Mouse (Mus musculus) heart, postnatal 14 days (tissue): ENCODE measurements around the gene Cdk14. TPM values are rescaled to one million over a fixed set of nuclear protein-coding genes. Genes with fewer than 3 reads are reported as not detected.

Source experiments
- DNase-seq, 2 experiments: peaks; one replicate each; pipeline ENCODE4 v3.0.0; 2021 to 2022
- intact Hi-C: fragments of 180-260 bp; cut with DNase I; formaldehyde crosslinking; loops from one replicate; pipeline ENCODE4 v1.15.1; 2025
- total RNA-seq, 2 experiments: library from RNA; stranded (reverse); gene quantifications; 2 replicates each; pipeline ENCODE4 v1.2.3; 2021

The Cdk14 gene
- total RNA-seq, 2 experiments from 2014 or later, result 13.4 to 14.6 TPM

DNA sequence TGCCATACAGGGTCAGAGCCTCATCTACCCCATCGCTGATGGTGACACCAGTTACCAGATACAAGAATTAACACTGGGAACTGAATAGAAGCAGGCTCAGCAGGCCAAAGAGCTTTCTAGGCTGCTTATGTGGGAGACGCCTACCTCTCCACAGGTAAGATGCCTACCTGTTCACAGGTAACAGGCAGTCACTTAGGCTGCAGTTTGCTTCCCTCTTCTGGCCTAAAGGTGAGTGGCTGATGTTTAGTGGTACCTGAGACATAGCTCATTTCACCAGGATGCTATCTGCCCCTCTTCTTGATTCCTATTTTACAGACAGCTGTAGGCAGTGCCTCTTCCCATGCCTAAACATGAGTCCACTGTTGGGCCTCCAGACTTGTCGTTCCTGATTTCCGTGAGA is 595.0 kb downstream of the Cdk14 start:
- intact Hi-C loops, result no loop called here
- no peak for DNase-seq

DNA sequence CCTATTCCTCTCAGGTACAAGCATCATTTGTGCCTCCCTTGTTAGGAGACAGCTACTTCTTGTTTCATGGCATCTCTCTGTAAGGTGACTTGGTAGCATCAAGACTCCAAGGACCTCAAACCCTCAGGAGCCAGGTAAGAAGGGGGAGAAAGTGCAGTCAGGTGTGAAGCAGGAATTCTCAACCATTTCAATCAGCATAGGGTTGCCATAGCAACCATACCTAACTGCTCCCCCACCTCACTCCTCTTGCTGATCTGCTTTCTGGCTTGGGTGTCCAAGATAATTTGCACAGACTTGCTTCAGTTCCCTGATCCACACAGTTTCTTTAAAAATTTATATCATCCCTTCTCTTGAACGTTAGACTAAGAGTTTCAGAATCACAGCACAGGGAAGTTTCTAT is 595.9 kb downstream of the Cdk14 start:
- no peak for DNase-seq
- intact Hi-C loops, result no loop called here

DNA sequence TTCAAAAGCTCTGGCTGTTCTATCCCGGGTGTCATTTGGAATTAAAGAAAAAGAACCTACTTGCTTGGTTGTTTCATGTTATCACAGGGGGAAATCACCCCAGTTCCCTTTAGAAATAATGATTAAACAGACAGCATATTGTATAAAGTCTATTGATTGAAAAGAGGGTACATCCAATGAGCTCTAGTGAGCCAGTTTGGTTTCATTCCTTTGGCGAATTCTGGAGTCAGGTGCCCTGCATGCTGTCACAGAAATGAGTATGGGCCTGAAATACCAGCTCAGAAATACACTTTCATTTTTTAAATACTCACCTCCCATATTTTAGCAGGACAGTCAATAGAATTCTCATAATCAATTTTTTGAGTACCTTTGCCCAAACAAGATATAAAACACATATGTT is 598.1 kb downstream of the Cdk14 start:
- intact Hi-C loops, result no loop called here
- no peak for DNase-seq

DNA sequence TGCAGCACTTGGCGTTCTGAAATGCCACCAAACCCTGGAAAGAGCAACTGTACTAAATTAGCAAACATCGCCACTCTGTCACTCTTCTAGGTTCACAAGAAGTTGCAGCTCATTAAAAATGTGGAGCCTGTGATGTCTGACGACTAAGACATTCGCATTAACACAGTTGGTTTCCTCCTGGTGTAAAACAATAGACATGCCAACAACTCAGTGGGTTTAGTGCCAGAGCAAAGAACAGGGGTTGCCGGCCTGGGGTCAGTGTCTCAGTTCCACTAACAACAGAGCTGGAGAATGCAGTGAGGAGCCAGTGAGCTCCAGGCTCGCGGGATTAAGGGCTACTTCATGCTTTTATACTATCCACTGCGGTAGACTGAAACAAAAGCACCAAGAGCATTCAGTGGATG is 598.7 kb downstream of the Cdk14 start:
- DNase-seq, result no peak

DNA sequence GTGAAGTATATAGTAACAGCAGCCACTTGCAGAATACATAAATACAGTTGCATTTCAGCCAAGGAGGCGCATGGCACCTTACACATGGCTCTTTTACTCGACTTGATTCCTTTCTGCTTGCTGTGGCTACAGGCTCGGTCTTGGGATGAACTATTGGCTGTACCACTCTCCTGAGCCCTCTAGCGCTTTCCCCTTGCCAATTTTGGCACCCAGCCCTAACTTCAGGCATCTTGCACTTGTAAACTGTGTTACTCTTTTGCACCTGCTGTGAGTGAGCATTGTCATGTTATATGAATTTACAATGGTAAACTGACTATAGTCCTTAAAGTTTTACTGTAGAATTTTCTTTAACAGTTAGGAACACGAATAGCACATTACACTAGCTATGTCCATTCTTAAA is 603.1 kb downstream of the Cdk14 start:
- no peak for DNase-seq

More for the DNA sequence above, 598.7 kb downstream of the Cdk14 start:
- intact Hi-C loops, result no loop called here

DNA sequence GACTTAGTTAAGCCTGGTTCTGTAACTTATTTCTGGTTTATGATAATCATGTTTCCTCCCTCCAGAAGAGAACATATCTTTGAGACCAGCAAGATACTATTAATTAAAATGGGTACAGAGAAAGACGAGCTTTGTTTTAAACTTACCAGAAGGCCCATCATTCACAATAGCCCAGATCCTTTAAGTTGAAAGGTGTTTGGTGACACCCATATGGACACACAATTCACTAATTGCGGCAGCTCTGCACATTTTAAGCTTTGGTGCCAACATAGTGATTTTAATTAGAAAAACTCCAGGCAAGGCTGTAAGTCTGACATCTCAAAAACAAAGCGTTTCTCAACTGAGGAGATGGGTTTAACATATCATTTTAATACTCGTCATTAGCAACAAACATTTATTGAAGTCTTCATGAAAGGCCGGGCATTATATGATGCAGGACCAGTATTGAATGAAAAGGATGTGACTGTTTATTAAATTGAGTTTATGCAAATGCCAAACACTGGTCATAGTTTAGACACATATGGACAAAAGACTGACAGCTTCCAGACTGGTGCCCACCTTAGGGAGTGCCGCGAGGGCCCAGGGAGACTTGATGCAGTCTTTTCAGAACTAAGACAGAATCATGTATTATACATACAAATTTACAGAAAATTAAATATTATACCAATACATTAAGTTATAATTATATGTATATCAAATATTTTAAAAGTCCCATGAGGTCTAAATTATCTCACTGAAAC is 605.5 kb downstream of the Cdk14 start:
- intact Hi-C loops, result no loop called here
- DNase-seq, result no peak

More for the DNA sequence above, 603.1 kb downstream of the Cdk14 start:
- intact Hi-C loops, result no loop called here

DNA sequence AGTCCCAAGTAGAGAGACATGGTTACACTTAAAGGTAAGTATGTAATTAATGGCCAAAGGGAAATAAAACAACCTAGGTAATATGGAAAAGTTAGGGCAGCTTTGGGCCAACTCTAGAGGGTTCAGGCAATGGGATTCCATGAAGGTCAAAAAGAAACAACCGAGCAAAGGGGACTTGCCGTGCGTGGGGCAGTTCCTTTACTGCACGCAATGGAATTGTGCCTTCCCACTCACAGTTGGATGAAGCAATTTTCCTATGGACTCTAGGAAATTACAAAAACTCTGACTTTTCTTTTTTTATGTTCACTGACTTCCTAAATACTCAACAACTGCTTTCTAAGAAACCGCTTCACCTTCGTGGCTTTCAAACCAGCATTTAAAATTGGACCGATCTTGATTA is 606.8 kb downstream of the Cdk14 start:
- no peak for DNase-seq
- intact Hi-C loops, result no loop called here

DNA sequence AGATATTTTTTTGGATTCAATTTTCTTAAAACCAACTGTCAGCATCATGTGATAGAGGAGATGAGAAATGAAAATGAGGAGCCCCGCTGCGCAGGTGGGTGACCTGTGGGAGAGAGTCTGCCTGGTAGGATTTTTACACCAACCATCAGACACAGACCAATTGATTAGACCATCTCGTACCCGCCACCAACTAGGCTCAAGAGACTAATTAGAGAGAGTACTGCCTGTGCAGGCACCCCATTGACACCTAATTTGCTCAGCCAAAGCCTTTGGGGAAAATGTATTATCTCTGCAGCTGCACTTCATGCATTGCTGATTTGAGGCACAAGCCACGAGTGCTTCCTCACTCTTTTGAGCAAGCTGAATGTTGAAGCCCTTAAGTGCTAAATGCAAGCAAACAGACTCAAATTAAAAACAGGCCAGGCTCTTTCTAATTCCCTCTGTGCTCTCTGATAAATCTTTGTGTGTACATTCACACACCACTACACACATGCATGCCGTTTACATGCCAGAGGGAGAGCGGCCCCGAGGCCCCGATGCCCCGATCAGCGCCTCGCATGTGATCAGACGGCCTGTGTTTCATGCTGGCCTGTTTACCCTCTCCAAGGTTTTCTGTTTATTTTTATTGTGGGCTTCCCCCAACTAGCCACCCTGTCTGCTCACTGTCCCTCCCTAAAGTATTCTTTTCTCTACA is 607.9 kb downstream of the Cdk14 start:
- intact Hi-C loops, result no loop called here
- DNase-seq, result no peak

DNA sequence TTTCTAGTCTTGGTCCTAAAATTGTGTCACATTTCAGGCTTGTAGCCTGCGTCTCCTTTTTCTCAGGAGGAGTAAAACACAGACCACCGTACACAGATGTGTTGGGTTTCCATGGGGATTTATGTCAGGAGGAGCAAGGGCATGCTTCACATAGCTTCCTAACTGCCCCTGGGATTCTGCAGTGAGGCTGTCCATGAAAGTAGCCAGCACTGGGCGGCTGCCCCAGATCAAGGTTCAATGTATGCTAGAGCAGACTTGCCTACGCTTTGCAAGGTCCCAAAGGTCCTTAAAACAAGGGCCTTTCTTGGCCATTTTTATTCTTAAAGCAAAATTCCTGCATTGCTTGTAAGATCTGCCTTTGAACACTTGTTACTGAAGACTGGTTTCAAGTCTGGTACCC is 614.9 kb downstream of the Cdk14 start:
- DNase-seq, result no peak
- intact Hi-C loops, result no loop called here

DNA sequence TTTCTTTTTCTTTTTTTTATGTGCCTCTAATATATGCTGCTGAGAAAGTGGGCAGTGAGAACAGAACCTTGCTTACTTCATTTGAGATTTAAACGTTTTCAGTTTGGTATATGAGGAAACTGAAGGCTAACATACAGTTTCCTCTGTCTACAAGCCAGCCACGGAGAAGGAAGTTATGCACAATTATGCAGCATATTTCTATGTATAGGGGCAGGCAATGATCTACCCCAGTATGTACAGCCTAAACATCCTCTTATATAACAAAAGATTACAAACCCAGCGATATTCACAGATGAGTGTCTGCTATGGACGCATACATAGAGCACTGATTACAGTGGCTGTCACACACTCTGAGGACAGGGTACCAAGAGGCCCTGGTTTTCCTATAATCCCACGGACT is 616.4 kb downstream of the Cdk14 start:
- intact Hi-C loops, result no loop called here
- no peak for DNase-seq

DNA sequence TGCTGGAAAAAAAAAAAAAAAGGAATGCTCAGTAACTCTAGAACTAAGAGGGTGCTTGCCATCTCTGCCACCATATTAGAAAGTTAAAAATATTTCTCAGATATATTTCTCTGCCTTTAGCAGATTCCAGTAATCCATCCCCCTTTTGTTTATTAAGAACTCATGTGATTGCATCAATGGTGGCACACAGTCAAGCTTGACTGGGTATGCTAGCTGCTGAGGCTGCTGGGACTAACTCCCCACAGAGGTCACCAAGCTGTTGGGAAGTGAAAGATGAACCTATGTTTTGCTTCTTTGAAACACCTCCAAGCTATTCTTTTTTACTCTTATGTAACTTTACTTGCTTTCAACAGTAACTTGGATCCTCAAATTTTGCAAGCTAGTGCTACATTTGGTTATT is 618.1 kb downstream of the Cdk14 start:
- intact Hi-C loops, result no loop called here
- DNase-seq, result no peak

DNA sequence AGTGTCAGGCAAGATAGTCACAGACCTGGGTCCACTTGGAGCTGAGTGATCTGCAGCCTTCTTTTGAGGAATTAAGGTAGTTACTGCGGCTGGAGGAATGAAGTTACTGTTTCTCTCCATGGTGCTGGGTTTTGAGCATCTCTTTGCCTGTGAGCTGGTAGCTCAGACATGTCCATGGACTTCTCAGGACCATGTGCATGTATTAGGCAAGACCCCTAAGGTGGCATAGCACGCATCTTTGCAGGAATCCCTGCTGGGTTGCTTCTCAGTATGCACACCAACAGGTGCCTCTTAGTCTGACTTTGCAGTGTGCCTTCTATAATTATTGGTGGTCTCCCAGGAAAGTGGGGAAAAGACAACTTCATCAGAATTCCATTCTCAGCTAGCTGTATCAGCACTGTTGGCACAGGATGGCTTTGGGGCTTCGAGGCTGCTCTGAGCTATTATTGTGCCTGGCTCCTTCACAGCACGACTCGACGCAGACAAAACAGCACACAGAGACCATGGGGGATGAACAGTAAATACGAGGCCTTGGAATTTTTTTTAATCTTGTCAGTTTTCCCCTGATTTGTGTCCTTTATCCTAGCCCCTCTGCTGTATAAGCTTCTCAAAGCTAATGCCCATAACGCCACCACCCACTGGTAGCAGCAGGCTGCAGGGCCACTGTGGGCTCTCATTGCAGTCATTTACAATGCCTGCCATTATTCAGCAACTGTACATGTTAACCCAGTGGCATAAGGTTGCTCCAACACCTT is 618.8 kb downstream of the Cdk14 start:
- intact Hi-C loops, result no loop called here
- DNase-seq, result no peak

DNA sequence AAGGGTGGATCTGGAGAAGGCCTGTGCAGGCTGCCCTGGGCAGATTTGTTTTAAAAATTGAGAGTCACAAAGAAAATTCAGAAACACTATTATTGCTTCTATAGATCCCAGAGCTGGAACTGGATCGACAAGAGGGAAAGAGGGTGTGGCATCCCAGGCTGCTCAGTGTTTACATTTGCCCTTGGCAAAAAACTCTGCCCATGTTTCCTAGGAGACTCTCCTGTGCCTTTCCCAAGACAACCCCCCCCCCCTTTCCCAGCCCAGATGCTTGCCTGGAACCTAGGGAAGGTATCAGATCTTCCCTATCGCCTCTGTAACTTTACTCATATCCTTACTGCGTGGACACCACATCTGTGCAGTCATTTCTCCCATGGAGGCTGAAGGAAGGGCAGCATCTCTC is 628.9 kb downstream of the Cdk14 start:
- DNase-seq, result no peak
- intact Hi-C loops, result no loop called here

DNA sequence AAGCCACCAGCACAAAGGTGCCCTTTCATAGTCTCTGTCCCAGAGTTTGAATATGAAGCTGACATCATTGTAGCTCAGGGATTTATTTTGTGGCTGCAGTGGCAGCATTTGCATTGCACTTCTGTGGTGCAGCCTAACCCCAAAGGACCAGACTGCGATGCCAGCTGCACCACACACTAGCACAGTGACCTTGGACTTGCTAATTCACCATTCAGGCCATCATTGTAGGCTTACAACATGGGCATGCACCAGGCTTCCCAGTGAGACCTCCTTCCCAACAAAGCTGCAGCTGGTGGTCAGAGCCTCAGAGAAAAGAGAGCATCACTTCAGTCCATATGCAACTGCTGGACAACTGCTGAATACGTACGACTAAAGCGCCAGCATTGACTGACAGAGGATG is 629.8 kb downstream of the Cdk14 start:
- DNase-seq, result no peak
- intact Hi-C loops, result no loop called here

DNA sequence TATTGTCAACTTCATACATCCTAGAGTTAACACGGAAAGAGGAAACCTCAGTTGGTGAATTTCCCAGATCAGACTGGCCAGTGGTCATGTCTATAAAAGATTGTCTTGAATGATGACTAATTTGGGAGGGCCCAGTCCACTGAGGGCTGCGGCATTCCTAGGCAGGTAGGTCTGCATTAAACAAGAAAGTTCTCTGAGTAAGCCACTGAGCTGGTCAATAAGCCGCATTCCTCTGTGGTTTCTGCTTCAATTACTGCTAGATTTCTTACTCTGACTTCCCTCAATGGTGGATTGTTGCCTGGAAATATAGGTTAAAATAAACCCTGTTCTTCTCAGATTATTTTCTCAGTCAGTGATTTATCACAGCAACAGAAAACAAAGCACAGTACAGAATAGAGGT is 631.6 kb downstream of the Cdk14 start:
- intact Hi-C loops, result no loop called here
- no peak for DNase-seq

DNA sequence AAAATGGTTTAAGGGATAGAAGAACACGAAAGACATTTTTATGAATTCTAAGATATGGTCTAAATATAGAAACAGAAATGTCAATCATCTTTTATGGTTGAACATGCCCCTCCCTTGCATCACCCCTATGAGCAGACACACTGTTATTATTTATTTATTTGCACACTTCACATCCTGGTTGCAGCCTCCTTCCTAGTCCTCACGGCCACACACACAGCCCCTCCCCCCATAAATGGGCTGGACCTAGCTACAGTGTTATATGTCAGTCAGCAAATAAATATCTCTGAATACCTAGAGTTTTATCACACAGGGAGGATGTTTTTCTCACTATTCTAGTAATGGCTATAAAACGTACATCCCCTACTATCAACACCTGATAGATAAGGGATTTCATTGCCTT is 633.3 kb downstream of the Cdk14 start:
- intact Hi-C loops, result no loop called here
- no peak for DNase-seq

DNA sequence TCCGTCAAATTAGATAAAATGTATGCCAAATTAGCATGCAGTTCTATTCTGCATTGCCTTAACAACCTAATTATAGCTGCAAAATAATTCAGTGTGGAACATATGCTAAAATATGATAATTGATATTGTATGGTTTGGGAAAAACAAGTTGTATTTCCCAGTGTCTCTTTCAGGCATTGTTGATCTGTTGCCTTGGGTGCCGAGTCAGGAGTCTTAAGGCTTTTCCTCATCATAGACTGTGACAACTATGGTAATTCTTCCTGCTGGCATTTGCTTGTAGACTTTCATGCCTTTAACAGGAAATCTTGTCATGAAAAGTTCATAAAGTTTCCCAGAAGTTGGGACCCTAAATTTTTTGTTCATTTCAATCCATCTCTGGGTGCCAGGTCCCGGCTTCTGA is 641.8 kb downstream of the Cdk14 start:
- intact Hi-C loops, result no loop called here
- no peak for DNase-seq

DNA sequence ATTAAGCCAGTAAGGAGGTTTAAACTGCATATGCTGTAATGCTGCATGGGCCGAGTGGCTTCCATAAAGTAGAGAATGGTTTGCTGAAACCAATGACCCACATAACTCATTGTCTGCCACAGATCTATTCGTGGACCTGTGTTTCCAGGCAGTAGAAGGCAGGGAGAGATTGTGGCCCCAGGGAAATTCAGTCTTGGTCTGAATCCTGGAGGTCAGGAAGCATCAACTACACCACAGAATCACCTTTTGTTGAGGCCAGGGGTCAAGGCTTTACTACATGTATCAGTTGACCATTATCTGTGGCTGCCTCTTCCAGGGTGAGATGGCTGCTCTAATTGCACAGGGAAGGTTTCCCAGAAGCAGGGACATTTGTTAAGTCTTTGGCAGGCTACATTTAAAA is 643.6 kb downstream of the Cdk14 start:
- DNase-seq, result no peak
- intact Hi-C loops, result no loop called here

DNA sequence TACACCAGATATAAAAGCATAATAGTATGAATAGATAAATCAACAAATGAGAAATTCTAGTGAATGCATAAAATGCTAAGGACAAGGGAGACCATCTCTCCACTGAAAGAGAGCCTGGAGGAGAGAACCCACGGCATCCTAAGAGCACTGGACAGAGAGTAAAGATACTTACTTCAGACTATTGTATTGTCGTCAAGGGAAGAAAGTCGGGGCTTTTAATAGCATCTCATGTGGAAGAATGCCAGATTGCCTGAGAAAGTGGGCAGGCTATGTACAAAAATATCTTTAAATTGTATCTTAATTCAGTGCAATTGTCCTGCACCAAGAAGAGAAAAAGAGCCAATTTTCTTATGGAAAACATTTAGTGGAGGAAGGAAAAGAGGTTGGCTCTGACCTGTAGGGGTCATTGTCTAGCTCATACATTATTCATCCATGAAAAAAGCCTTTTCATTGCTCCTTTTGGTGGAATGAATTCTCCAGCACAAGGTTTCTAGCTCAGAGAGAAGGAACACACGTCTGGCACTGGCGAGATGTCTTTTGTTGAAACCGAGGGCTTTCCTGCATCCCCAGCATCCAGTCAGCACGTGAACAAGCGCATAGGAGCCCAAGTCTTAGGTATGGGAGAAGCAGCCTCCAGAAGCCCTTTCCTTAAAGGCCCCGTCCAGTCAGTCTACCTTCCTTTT is 646.9 kb downstream of the Cdk14 start:
- no peak for DNase-seq
- intact Hi-C loops, result no loop called here

DNA sequence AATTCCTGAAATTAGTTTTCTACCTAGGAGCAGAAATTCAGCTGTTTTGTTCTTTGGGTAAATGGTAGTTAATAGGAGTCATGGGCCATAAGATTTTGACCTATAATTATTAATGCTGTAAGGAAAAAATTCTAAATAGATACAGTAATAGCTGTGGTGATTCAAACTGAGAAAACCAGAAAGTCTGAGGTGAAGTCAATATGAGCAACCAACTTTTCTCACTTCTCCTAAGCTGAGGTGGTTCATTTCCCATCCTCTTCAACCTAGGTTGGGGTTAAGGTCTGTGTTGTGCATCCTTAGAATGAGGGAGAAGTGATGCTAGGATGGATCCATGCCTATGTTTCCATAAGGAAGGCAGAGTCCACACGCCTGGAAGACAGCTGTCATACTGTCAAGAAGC is 649.5 kb downstream of the Cdk14 start:
- intact Hi-C loops, result no loop called here
- no peak for DNase-seq

DNA sequence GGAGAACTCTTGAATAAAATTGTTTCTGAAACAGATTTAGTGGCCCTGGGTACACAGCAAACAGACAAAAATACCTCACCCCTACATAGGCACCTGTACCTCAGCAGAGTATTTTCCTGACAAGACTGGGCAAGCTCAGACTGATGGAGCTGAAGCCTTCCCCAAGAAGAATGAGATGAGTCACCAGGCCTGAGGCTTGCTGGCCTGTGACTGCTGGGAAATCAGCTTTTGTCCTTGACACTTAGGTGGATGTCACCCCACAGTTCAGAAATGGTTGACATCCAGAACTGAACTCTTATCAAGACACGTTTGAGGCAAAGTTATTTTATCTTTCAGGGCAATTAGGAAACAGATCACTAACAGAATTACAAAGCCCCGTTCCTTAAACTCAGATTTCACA is 652.2 kb downstream of the Cdk14 start:
- intact Hi-C loops, result no loop called here
- no peak for DNase-seq
